Mouse (Mus musculus) midbrain, embryonic 12.5 days (tissue): ENCODE measurements around the gene Ifnar1. TPM values are rescaled to one million over a fixed set of nuclear protein-coding genes. Genes with fewer than 3 reads are reported as not detected.

ENCODE experiments used
- ATAC-seq: fragments of 200-750 bp; cut with Nextera tagmentation; 2 replicates; pipeline ENCODE4 v1.8.0; 2017; ENCODE audit warnings: low read depth, moderate TSS enrichment, moderate library complexity; ENCODE audit not compliant: low FRiP score
- H3K27ac ChIP-seq: fragments of 300-500 bp; sonication (generic); replicated peaks from 2 replicates; pipeline ENCODE4 v1.5.1; 2016; ENCODE audit warnings: mild to moderate bottlenecking
- H3K27me3 ChIP-seq: fragments of 300-500 bp; sonication (generic); 2 replicates; pipeline ENCODE4 v1.6.1; 2016; ENCODE audit warnings: mild to moderate bottlenecking
- H3K36me3 ChIP-seq: fragments of 300-500 bp; sonication (generic); 2 replicates; pipeline ENCODE4 v1.6.1; 2016
- H3K4me1 ChIP-seq: fragments of 300-500 bp; sonication (generic); 2 replicates; pipeline ENCODE4 v1.6.1; 2016
- H3K4me2 ChIP-seq: fragments of 300-500 bp; sonication (generic); replicated peaks from 2 replicates; pipeline ENCODE4 v1.6.1; 2016; ENCODE audit warnings: mild to moderate bottlenecking, moderate library complexity
- H3K4me3 ChIP-seq: fragments of 300-500 bp; sonication (generic); 2 replicates; pipeline ENCODE4 v1.5.1; 2016; ENCODE audit warnings: mild to moderate bottlenecking
- H3K9ac ChIP-seq: fragments of 300-500 bp; sonication (generic); replicated peaks from 2 replicates; pipeline ENCODE4 v1.6.1; 2016; ENCODE audit warnings: mild to moderate bottlenecking, moderate library complexity
- H3K9me3 ChIP-seq: fragments of 300-500 bp; sonication (generic); 2 replicates; pipeline ENCODE4 v1.6.1; 2016; ENCODE audit warnings: mild to moderate bottlenecking
- WGBS: fragments of 180-500 bp; shearing (Covaris S2); methylation state at CpG from one replicate; pipeline ENCODE4 v1.1.7; 2016; 5-methylcytosine and 5-hydroxymethylcytosine counted together
- polyA plus RNA-seq: library from polyadenylated mRNA; unstranded; fragments of >200 nt; fragmentation: Nextera tagmentation; extraction: Ambion mirVana; gene quantifications from 2 replicates; pipeline ENCODE4 v1.2.1, GENCODE M21; 2016

Ifnar1 gene
- polyA plus RNA-seq, 1 experiment from 2014 or later: 60.0 TPM

GRCm38 (mm10) chr16:91546836-91547741, 62.1 kb downstream of the Ifnar1 start, which contains the start of gene Ifngr2:
Gene Ifngr2, plus strand, starts transcription at chr16:91547072.
- peak within 1 kb of the TSS; percentile 39 for H3K27ac ChIP-seq
- peaks cover 19% of the 10 kb centered on the region for H3K27me3 ChIP-seq
- H3K4me3 ChIP-seq: peak within 1 kb of the TSS; percentile 92
- peak within 1 kb of the TSS; percentile 93 for H3K4me2 ChIP-seq
- H3K36me3 ChIP-seq: no peaks in the 10 kb centered on the region
- ATAC-seq: peak; percentile 88
- 1% methylated on average over 49 of the region's 74 CpGs for WGBS
- peaks cover 29% of the 10 kb centered on the region for H3K4me1 ChIP-seq
- peak within 1 kb of the TSS; percentile 98 for H3K9ac ChIP-seq
- no peaks in the 10 kb centered on the region for H3K9me3 ChIP-seq

GRCm38 (mm10) chr16:91547974-91548373, 62.9 kb downstream of the Ifnar1 start:
- 71% methylated on average over 5 of the region's 5 CpGs for WGBS
- Histone ChIP-seq H3K9me3 (no peaks in the 10 kb centered on the region), H3K36me3 (no peaks in the 10 kb centered on the region), H3K4me1 (peaks cover 28% of the 10 kb centered on the region), H3K4me2 (peak overlapping the region; percentile 93), H3K27ac (no peak overlapping the region), H3K9ac (peak overlapping the region; percentile 98; the same call in 1 of the 2 replicates), H3K27me3 (peaks cover 19% of the 10 kb centered on the region), H3K4me3 (peak overlapping the region; percentile 92)
- ATAC-seq: no peak

DNA sequence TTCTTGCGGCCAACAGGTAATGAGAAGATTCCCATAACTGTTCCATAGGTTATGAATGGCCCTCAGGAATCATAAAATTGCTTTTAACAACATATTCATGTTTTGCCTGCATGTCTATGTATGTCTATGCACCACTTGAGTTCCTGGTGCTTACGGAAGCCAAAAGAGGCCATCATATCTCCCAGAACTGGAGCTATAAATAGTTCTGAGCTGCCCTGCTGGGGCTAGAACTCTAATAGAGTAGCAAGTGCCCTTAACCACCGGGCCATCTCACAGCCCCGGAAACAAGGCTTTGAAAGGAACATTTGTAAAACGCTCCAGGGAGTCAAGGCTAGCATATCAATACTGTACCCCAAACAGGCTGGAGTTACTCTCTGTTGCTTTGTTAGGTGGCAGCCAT, 63.5 kb downstream of the Ifnar1 start:
- H3K36me3 ChIP-seq: no peaks in the 10 kb centered on the region
- H3K4me2 ChIP-seq: peak overlapping the region; percentile 17; the same call in 1 of the 2 replicates
- H3K27me3 ChIP-seq: peaks cover 19% of the 10 kb centered on the region
- peaks cover 28% of the 10 kb centered on the region for H3K4me1 ChIP-seq
- no peak overlapping the region for H3K27ac ChIP-seq
- no peak overlapping the region for H3K4me3 ChIP-seq
- H3K9ac ChIP-seq: no peak overlapping the region
- WGBS: 59% methylated on average over 5 of the region's 5 CpGs
- no peaks in the 10 kb centered on the region for H3K9me3 ChIP-seq
- no peak for ATAC-seq

DNA sequence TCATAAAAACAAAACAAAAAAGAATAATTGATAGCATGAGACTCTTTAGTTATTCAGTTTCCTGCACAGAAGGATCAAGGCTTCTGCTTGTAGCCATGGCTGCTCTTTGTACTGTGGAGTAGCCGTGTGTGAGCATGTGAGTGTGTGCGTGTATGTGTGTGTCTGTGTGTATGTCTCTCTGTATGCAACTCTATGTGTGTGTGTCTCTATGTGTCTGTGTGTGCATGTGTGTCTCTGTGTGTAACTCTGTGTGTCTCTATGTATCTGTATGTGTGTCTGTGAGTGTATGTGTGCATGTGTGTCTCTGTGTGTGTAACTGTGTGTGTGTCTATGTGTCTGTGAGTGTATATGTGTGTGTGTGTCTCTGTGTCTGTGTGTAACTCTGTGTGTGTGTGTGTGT, 64.0 kb downstream of the Ifnar1 start:
- Histone ChIP-seq H3K4me3 (no peak overlapping the region), H3K9me3 (no peaks in the 10 kb centered on the region), H3K4me2 (peak overlapping the region; percentile 17), H3K27ac (no peak overlapping the region), H3K4me1 (peaks cover 28% of the 10 kb centered on the region), H3K27me3 (peaks cover 19% of the 10 kb centered on the region), H3K36me3 (no peaks in the 10 kb centered on the region), H3K9ac (no peak overlapping the region; the same call in 1 of the 2 replicates)
- WGBS: 77% methylated on average over 2 of the region's 2 CpGs
- no peak for ATAC-seq

DNA sequence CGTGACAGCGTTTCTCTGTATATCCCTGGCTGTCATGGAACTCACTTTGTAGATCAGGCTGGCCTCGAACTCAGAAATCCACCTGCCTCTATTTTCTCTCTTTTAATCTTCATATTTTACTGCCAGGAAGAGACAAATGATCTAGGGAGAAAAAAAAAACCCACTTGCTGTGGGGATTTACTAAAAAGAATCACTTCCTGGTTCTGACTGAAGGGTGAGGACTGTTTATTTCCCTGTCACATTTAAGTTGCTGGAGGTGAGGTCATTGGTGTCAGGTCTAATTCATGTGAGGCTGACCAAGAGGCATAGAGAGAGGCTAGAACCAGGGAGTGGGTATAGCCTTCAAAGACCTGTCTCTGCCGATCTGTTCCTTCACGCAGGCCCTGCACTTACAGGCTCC, 64.6 kb downstream of the Ifnar1 start:
- no peak for ATAC-seq
- 0 out of 2 replicates have a peak overlapping the region, but pooled peaks have one; percentile 17 for H3K4me2 ChIP-seq
- H3K9ac ChIP-seq: no peak overlapping the region
- peaks cover 28% of the 10 kb centered on the region for H3K4me1 ChIP-seq
- WGBS: 53% methylated on average over 5 of the region's 5 CpGs
- H3K27ac ChIP-seq: no peak overlapping the region
- H3K9me3 ChIP-seq: no peaks in the 10 kb centered on the region
- no peaks in the 10 kb centered on the region for H3K36me3 ChIP-seq
- H3K27me3 ChIP-seq: peaks cover 19% of the 10 kb centered on the region
- H3K4me3 ChIP-seq: no peak overlapping the region

GRCm38 (mm10) chr16:91551081-91551524, 66.1 kb downstream of the Ifnar1 start:
- H3K9me3 ChIP-seq: no peaks in the 10 kb centered on the region
- ATAC-seq: no peak
- H3K4me3 ChIP-seq: no peak overlapping the region
- peaks cover 28% of the 10 kb centered on the region for H3K4me1 ChIP-seq
- H3K4me2 ChIP-seq: no peak overlapping the region
- H3K36me3 ChIP-seq: 0 out of 2 replicates have a peak, but pooled peaks cover 12% of the 10 kb centered on the region
- no peak overlapping the region for H3K27ac ChIP-seq
- H3K9ac ChIP-seq: no peak overlapping the region
- H3K27me3 ChIP-seq: peaks cover 13% of the 10 kb centered on the region; the same call in 1 of the 2 replicates
- 79% methylated on average over 10 of the region's 10 CpGs for WGBS

- H3K27me3 ChIP-seq: peaks cover 13% of the 10 kb centered on the region; the same call in 1 of the 2 replicates
- 56% methylated on average over 9 of the region's 9 CpGs for WGBS
- H3K36me3 ChIP-seq: 0 out of 2 replicates have a peak, but pooled peaks cover 13% of the 10 kb centered on the region
- no peak overlapping the region for H3K9ac ChIP-seq
- H3K9me3 ChIP-seq: no peaks in the 10 kb centered on the region
- no peak for ATAC-seq
- H3K4me1 ChIP-seq: peaks cover 28% of the 10 kb centered on the region
- no peak overlapping the region for H3K27ac ChIP-seq
- H3K4me3 ChIP-seq: no peak overlapping the region
- no peak overlapping the region for H3K4me2 ChIP-seq
These were observed 67.0 kb downstream of the Ifnar1 start for GRCm38 (mm10) chr16:91552072-91552471.

DNA sequence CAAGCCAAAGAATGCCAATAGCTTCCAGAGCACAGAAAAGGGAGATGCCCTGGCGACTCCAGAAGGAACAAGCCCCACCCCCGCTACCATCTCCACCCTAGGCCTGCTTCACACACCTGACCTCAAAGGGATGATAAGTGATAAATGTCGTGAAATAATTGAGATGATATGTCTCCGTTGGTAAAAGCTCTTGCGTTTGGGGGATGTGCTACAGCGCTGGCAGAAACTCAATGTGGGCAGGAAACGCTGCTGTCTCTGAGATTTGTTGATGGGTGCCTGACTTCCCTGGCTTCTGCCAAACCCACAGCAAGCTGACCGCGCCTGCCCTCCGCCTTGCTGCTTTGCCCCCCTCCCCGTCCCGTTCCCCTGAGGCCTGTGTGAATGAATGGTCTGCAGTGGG, 68.6 kb downstream of the Ifnar1 start:
- no peaks in the 10 kb centered on the region for H3K9me3 ChIP-seq
- ATAC-seq: no peak
- WGBS: 74% methylated on average over 12 of the region's 12 CpGs

GRCm38 (mm10) chr16:91555017-91555605, 70.1 kb downstream of the Ifnar1 start:
- Histone ChIP-seq H3K9me3 (no peaks in the 10 kb centered on the region), H3K9ac (no peak overlapping the region), H3K4me3 (no peak overlapping the region), H3K27me3 (no peaks in the 10 kb centered on the region), H3K4me2 (no peak overlapping the region), H3K36me3 (peaks cover 20% of the 10 kb centered on the region; the same call in 1 of the 2 replicates), H3K27ac (no peak overlapping the region), H3K4me1 (peaks cover 7% of the 10 kb centered on the region; the same call in 1 of the 2 replicates)
- no peak for ATAC-seq
- WGBS: 88% methylated on average over 8 of the region's 8 CpGs

More for the DNA sequence above, 68.6 kb downstream of the Ifnar1 start:
- H3K27me3 ChIP-seq: peaks cover 7% of the 10 kb centered on the region; the same call in 1 of the 2 replicates
- no peak overlapping the region for H3K4me2 ChIP-seq
- no peak overlapping the region for H3K9ac ChIP-seq
- peaks cover 18% of the 10 kb centered on the region for H3K4me1 ChIP-seq
- 0 out of 2 replicates have a peak, but pooled peaks cover 13% of the 10 kb centered on the region for H3K36me3 ChIP-seq
- H3K27ac ChIP-seq: no peak overlapping the region
- no peak overlapping the region for H3K4me3 ChIP-seq

GRCm38 (mm10) chr16:91556659-91557058, 71.6 kb downstream of the Ifnar1 start:
- peaks cover 22% of the 10 kb centered on the region; the same call in 1 of the 2 replicates for H3K36me3 ChIP-seq
- ATAC-seq: no peak
- WGBS: 83% methylated on average over 15 of the region's 15 CpGs
- no peak overlapping the region for H3K4me2 ChIP-seq
- H3K27ac ChIP-seq: no peak overlapping the region
- H3K9me3 ChIP-seq: no peaks in the 10 kb centered on the region
- no peak overlapping the region for H3K9ac ChIP-seq
- H3K4me3 ChIP-seq: no peak overlapping the region
- no peaks in the 10 kb centered on the region for H3K27me3 ChIP-seq
- H3K4me1 ChIP-seq: peaks cover 3% of the 10 kb centered on the region; the same call in 1 of the 2 replicates
